Mouse (Mus musculus) brain, embryonic 14.5 days (tissue): ENCODE measurements around the gene Immp1l.

Source experiments
- CTCF ChIP-seq: fragments of 200-500 bp; IDR thresholded peaks from 2 replicates; pipeline ENCODE4 v1.5.1; 2012; ENCODE audit warnings: inconsistent platforms, mild to moderate bottlenecking, moderate library complexity, borderline replicate concordance; ENCODE audit not compliant: insufficient read depth, insufficient read length; ENCODE audit errors: extremely low read depth
- POLR2A ChIP-seq: fragments of 200-500 bp; IDR thresholded peaks from 2 replicates; pipeline ENCODE4 v1.6.1; 2012; ENCODE audit warnings: mild to moderate bottlenecking, inconsistent platforms, borderline replicate concordance; ENCODE audit not compliant: poor library complexity, insufficient read depth, insufficient read length, severe bottlenecking; ENCODE audit errors: extremely low read depth

- TF ChIP-seq POLR2A (no peak), CTCF (no peak)
Observed at GRCm38 (mm10) chr2:105904757-105905146, 314 bp downstream of the Immp1l start.
